Mouse (Mus musculus) monocyte, adult 59 days (primary cell): ENCODE data around the gene Mup9. TPM values are rescaled to one million over a fixed set of nuclear protein-coding genes. Genes with fewer than 3 reads are reported as not detected.

Experiments used
- total RNA-seq, 2 experiments: library from RNA; stranded (reverse); gene quantifications; one replicate each; pipeline ENCODE4 v1.2.4; 2023

The Mup9 gene
- not detected for total RNA-seq

DNA sequence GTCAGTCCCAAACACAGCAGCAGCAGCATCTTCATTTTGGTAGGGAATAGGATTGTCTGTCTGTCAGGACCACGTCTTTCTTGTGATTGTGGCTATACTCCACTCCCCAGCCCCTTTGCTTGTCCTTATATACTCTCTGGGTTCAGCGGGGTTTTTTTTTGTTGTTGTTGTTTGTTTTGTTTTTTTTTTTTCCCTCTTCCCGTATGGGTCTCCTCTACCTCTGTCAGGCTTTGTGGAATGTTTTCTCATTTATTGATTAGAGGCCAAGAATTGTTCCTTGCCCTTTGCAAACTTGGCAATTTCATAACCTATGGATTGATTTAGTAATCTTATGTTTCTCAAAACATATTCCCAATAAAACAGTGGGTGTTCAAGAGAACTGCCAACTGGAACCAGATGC is at the start of gene Mup9:
Gene Mup9, minus strand, starts transcription at position 101 of the 400 bp plus-strand sequence.

Other genes with a start within 250 kb of the Mup9 start
- not detected for gene Mup8, start 199.4 kb downstream of the Mup9 start, total RNA-seq
- gene Mup1, start 80.0 kb upstream of the Mup9 start, total RNA-seq, result not detected
- not detected for gene Mup10, start 160.2 kb upstream of the Mup9 start, total RNA-seq
- not detected for gene Mup11, start 240.5 kb upstream of the Mup9 start, total RNA-seq